Mouse (Mus musculus): ENCODE measurements at regions not wholly inside any gene's neighbourhood (a gene's known extent, or its start where the extent isn't known, plus 50 kb on each side); places are given as distances from the start of the nearest gene placed in this dataset.

DNA sequence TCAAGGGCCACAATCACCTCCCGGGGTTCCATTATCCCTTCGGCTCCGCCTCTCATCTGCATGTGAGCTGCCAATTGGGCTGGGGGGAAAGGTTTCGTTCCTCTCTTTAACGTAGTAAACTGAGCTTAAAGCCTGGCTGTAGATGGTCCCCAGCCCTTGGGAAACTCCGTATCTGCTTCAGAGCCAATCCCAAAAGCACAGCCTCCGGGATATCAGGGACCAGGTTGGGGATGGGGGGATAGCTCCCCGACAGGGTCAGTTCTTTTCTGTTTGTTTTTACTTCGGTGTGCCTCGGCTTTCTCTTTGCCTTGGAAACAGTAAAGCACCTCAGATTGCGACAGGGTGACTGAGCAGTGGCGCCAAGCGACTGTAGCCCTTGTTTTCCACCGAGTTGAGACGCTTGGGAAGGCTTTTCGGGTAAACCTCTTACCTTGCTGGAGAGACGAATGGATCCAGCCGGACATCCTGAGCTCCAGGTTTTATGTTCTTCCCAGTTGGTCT is 64.5 kb downstream of the Tfap2c start:
- H3K4me2 ChIP-seq (ENCODE audit: low read length), result peak overlapping the region; percentile 58
- H3K27me3 ChIP-seq (ENCODE audit: insufficient read depth, low read length), result 0 out of 2 replicates have a peak, but pooled peaks cover 3% of the 10 kb centered on the region
- TF ChIP-seq CTCF (IDR thresholded peaks at IDR 0.05; ENCODE audit: low read depth), result no peak
- no peaks in the 10 kb centered on the region for H3K9me3 ChIP-seq (replicated peaks; ENCODE audit: low read length)
- under 1% methylated on average over 18 of the region's 18 CpGs for WGBS
- peak overlapping the region; percentile 26 for H3K4me3 ChIP-seq (replicated peaks; ENCODE audit: low read depth, low read length)
- no peak overlapping the region for H3K27ac ChIP-seq
- peak overlapping the region; percentile 45; the same call in 1 of the 2 replicates for H3K9ac ChIP-seq (ENCODE audit: low read depth, low read length)
- no peak for ATAC-seq (replicated peaks; ENCODE audit: low FRiP score, low read depth)
- no peaks in the 10 kb centered on the region for H3K4me1 ChIP-seq (replicated peaks; ENCODE audit: insufficient read depth, low read length)
- no peaks in the 10 kb centered on the region for H3K36me3 ChIP-seq (ENCODE audit: insufficient read depth, low read length)
- peak; percentile 15 for DNase-seq (ENCODE audit: low spot score)

DNA sequence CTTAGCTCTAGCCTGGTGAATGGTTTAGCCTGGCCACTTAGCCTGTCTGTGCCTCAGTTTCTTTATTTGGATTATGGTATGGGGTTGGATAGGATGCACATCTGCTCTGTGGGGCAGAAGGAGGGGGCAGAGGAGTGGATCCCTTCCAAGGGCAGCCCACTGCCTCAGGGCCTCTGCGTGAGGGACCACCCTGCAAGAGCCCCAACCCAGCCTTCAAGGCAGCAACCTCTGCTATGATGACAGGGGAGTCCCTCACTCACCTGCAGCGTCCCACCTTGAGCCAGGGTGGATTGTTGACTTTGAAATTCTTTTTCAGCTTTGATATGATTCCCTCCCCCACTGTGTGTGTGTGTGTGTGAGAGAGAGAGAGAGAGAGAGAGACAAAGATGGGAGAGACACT is 65.8 kb downstream of the Tfap2c start:
- Histone ChIP-seq H3K4me2 (ENCODE audit: low read length) (no peak overlapping the region), H3K4me3 (replicated peaks; ENCODE audit: low read depth, low read length) (no peak overlapping the region), H3K9ac (ENCODE audit: low read depth, low read length) (no peak overlapping the region), H3K27me3 (ENCODE audit: insufficient read depth, low read length) (0 out of 2 replicates have a peak, but pooled peaks cover 3% of the 10 kb centered on the region), H3K4me1 (replicated peaks; ENCODE audit: insufficient read depth, low read length) (no peaks in the 10 kb centered on the region), H3K9me3 (replicated peaks; ENCODE audit: low read length) (no peaks in the 10 kb centered on the region), H3K27ac (no peak overlapping the region), H3K36me3 (ENCODE audit: insufficient read depth, low read length) (no peaks in the 10 kb centered on the region)
- DNase-seq (ENCODE audit: low spot score) (no peak), ATAC-seq (replicated peaks; ENCODE audit: low FRiP score, low read depth) (no peak)
- TF ChIP-seq CTCF (IDR thresholded peaks at IDR 0.05; ENCODE audit: low read depth), result no peak
- 40% methylated on average over 2 of the region's 2 CpGs for WGBS

DNA sequence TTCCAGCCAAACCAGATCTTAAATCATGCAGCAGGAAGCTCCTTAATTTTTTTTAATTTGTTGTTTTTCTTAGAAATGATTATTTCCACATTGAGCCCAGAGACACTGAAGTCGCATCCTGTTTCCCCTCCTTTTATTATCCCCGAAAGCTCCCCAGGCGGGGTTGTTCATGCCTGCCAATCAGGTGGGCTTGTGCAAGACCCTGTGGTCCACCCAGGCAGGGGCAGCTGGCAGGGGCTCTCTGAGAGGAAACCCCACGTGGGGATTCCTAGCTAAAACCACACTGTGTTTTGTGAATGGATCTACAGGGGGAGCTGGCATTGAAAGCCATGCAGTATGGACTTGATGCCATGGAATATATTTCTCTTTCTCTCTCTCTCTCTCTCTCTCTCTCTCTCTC is 66.2 kb downstream of the Tfap2c start:
- no peaks in the 10 kb centered on the region for H3K36me3 ChIP-seq (ENCODE audit: insufficient read depth, low read length)
- H3K9me3 ChIP-seq (replicated peaks; ENCODE audit: low read length), result no peaks in the 10 kb centered on the region
- no peak overlapping the region for H3K4me2 ChIP-seq (ENCODE audit: low read length)
- H3K4me3 ChIP-seq (replicated peaks; ENCODE audit: low read depth, low read length), result no peak overlapping the region
- H3K27me3 ChIP-seq (ENCODE audit: insufficient read depth, low read length), result 0 out of 2 replicates have a peak, but pooled peaks cover 3% of the 10 kb centered on the region
- WGBS, result 29% methylated on average over 4 of the region's 4 CpGs
- ATAC-seq (replicated peaks; ENCODE audit: low FRiP score, low read depth), result no peak
- peak; percentile 45 for DNase-seq (ENCODE audit: low spot score)
- TF ChIP-seq CTCF (IDR thresholded peaks at IDR 0.05; ENCODE audit: low read depth), result no peak
- no peaks in the 10 kb centered on the region for H3K4me1 ChIP-seq (replicated peaks; ENCODE audit: insufficient read depth, low read length)
- H3K9ac ChIP-seq (ENCODE audit: low read depth, low read length), result no peak overlapping the region
- H3K27ac ChIP-seq, result no peak overlapping the region

DNA sequence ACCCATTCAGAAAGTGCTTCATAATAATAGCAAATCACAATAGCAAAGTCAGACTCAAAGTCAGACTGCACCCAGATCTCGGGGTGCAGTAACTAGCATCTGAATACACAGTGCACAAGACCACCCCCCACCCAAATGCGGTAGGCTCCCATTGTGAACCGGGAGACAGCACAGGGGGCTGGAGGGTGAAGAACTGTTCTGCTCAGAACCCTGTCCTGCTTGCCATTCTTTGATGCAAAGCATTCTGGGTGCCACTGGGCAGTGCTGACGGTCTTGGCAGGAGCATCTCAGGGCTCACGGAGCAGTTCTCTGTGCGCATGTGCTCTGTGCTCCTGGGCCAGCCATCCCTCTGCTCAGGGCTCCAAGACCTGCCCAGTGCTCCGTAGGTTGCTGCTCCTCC is 69.8 kb downstream of the Tfap2c start:
- Histone ChIP-seq H3K4me2 (ENCODE audit: low read length) (no peak overlapping the region), H3K4me3 (replicated peaks; ENCODE audit: low read depth, low read length) (no peak overlapping the region), H3K27ac (no peak overlapping the region), H3K36me3 (ENCODE audit: insufficient read depth, low read length) (no peaks in the 10 kb centered on the region), H3K9ac (ENCODE audit: low read depth, low read length) (no peak overlapping the region), H3K4me1 (replicated peaks; ENCODE audit: insufficient read depth, low read length) (no peaks in the 10 kb centered on the region), H3K27me3 (ENCODE audit: insufficient read depth, low read length) (peaks cover 4% of the 10 kb centered on the region; the same call in 1 of the 2 replicates), H3K9me3 (replicated peaks; ENCODE audit: low read length) (no peaks in the 10 kb centered on the region)
- ATAC-seq (replicated peaks; ENCODE audit: low FRiP score, low read depth), result no peak
- 86% methylated on average over 7 of the region's 7 CpGs for WGBS
- no peak for TF ChIP-seq CTCF (IDR thresholded peaks at IDR 0.05; ENCODE audit: low read depth)
- no peak for DNase-seq (ENCODE audit: low spot score)

DNA sequence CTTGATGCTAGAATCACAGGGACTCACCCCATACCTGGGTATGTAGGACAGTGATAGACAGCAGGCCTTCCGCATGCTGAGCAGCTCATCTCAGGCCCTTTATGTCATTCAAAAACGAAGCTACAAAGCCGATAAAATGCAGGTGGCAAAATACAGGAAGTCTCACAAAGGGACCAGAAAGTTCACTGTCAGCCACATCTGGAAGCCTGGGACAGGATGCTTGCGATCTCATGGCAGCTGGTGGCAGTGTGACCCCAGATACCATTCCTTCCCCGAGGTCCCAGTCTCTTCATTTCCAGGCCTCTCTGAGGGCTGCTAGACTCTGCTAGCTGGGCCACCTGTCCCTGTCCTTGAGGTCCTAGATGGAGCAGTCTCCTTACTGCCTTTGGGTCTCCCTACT is 70.6 kb downstream of the Tfap2c start:
- H3K27me3 ChIP-seq (ENCODE audit: insufficient read depth, low read length), result peaks cover 4% of the 10 kb centered on the region; the same call in 1 of the 2 replicates
- H3K27ac ChIP-seq, result no peak overlapping the region
- no peak overlapping the region for H3K9ac ChIP-seq (ENCODE audit: low read depth, low read length)
- no peak for ATAC-seq (replicated peaks; ENCODE audit: low FRiP score, low read depth)
- no peak overlapping the region for H3K4me2 ChIP-seq (ENCODE audit: low read length)
- no peak for TF ChIP-seq CTCF (IDR thresholded peaks at IDR 0.05; ENCODE audit: low read depth)
- no peaks in the 10 kb centered on the region for H3K36me3 ChIP-seq (ENCODE audit: insufficient read depth, low read length)
- no peaks in the 10 kb centered on the region for H3K4me1 ChIP-seq (replicated peaks; ENCODE audit: insufficient read depth, low read length)
- H3K4me3 ChIP-seq (replicated peaks; ENCODE audit: low read depth, low read length), result no peak overlapping the region
- 56% methylated on average over 5 of the region's 5 CpGs for WGBS
- H3K9me3 ChIP-seq (replicated peaks; ENCODE audit: low read length), result no peaks in the 10 kb centered on the region
- DNase-seq (ENCODE audit: low spot score), result no peak

DNA sequence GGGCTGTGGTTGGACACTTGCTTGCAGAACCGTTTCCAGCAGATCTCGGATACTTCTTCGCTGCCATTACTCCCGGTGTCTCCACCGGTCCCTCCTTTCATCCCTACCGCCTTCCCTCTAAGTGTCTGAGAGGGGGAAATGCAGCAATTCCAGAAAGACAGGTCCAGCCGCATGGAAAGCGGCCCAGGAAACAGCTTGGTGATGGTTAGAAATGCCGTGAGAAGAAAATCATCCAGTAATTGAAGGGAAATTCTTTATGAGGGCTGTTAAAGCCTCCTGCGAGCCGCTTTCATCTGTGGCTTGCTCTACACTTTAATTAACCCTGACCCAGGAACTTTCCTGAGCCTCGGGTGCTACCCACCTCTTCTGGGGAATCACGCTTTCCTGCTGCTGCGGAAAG is 74.3 kb downstream of the Tfap2c start:
- 7% methylated on average over 14 of the region's 14 CpGs for WGBS
- Histone ChIP-seq H3K9me3 (replicated peaks; ENCODE audit: low read length) (no peaks in the 10 kb centered on the region), H3K36me3 (ENCODE audit: insufficient read depth, low read length) (no peaks in the 10 kb centered on the region), H3K9ac (ENCODE audit: low read depth, low read length) (no peak overlapping the region), H3K4me2 (ENCODE audit: low read length) (peak overlapping the region; percentile 27; the same call in 1 of the 2 replicates), H3K4me3 (replicated peaks; ENCODE audit: low read depth, low read length) (no peak overlapping the region), H3K27me3 (ENCODE audit: insufficient read depth, low read length) (peaks cover 4% of the 10 kb centered on the region; the same call in 1 of the 2 replicates), H3K27ac (no peak overlapping the region), H3K4me1 (replicated peaks; ENCODE audit: insufficient read depth, low read length) (no peaks in the 10 kb centered on the region)
- no peak for ATAC-seq (replicated peaks; ENCODE audit: low FRiP score, low read depth)
- DNase-seq (ENCODE audit: low spot score), result no peak
- TF ChIP-seq CTCF (IDR thresholded peaks at IDR 0.05; ENCODE audit: low read depth), result no peak

Measured in kidney, postnatal 0 days (tissue).